Mouse (Mus musculus): Measurements from ENCODE around the gene Satl1.

Gene Satl1

GRCm38 (mm10) chrX:112406679-112407078 is at the start of gene Satl1:
Satl1 (minus strand) TSS chrX:112406779.
- no peak for DNase-seq (ENCODE audit: low spot score in 2 of 2)

GRCm38 (mm10) chrX:112438064-112438463 is 31.5 kb upstream of the Satl1 start:
- DNase-seq (ENCODE audit: low spot score in 2 of 2) = no peak

- no peak for DNase-seq (ENCODE audit: low spot score in 2 of 2)
Observed at GRCm38 (mm10) chrX:112437580-112437979, 31.0 kb upstream of the Satl1 start.

- peak; percentile 3 to 16 for DNase-seq (ENCODE audit: low spot score in 2 of 2)
Observed at GRCm38 (mm10) chrX:112422998-112423397, 16.4 kb upstream of the Satl1 start.

GRCm38 (mm10) chrX:112412309-112412708 is 5.7 kb upstream of the Satl1 start:
- DNase-seq (ENCODE audit: low spot score in 2 of 2) = no peak

- DNase-seq (ENCODE audit: low spot score in 2 of 2) = peak; percentile 2 to 13
Observed at GRCm38 (mm10) chrX:112370577-112371410, 35.8 kb downstream of the Satl1 start.

GRCm38 (mm10) chrX:112368426-112368825 is 38.2 kb downstream of the Satl1 start:
- peak in 1 of 2 experiments; percentile 5 for DNase-seq (ENCODE audit: low spot score in 2 of 2)

- DNase-seq (ENCODE audit: low spot score in 2 of 2) = peak in 1 of 2 experiments; percentile 9
Observed at GRCm38 (mm10) chrX:112348395-112348791, 58.2 kb downstream of the Satl1 start.

- DNase-seq (ENCODE audit: low spot score in 2 of 2) = no peak
Observed at GRCm38 (mm10) chrX:112347467-112348394, 58.8 kb downstream of the Satl1 start.

GRCm38 (mm10) chrX:112339486-112339885 is 67.1 kb downstream of the Satl1 start:
- DNase-seq (ENCODE audit: low spot score in 2 of 2) = no peak
